13 mouse cellular contexts compared by ENCODE assay signal in the genomic region with DNA sequence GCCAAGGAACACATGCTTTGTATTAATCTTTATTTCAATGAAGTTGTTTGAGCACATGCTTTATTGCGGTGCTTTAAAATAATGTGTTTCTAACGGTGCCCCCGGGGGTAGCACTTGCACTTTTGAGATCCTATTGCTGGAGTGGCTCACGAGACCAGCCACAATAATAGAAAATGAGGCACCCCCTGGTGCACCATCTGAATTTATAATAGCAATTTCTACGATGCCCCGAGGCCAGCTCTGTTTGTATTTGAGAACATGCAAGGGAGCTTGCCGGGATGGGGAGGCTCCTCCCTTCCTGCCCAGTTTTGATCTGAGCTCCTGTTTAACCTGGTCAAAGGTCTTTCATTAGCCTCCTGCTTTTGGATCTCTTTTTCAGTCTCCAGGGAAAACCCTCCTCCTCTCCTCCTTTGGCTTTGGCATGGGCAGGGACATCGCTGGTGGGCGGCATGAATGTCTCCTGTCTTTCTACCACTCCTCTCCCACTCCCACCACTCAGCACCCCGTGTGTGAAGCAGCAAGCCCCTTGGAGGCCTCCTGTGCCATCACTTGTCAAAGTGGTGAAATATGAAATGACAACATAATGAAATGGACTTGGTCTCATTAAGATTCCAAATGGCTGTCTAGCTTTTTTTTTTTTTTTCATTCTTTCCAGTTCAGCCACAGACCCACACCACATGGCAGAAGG. TPM values are rescaled to one million over a fixed set of nuclear protein-coding genes. Genes with fewer than 3 reads are reported as not detected.
A peak's percentile ranks its signal among the peaks of the same experiment; 100 is the strongest.
DNase-seq lines count a peak whose midpoint lies in the region; ATAC-seq lines count a peak whose summit lies in the region.
"Had no signal": no experiment of that assay in that cellular context is flagged by ENCODE, and none has a peak within 500 bp of the region (broad histone marks: within the 10 kb centered on the region; RNA-seq: fewer than 3 reads in every experiment).

No protein-coding gene starts in this region.

- no peaks in the 10 kb centered on the region for H3K4me1 ChIP-seq in kidney, embryonic 16.5 days (ENCODE audit: insufficient read depth, low read length)
- H3K4me1 ChIP-seq in midbrain, embryonic 16.5 days (ENCODE audit: control insufficient read depth, insufficient read depth, low read length), result no peaks in the 10 kb centered on the region
- H3K4me1 ChIP-seq: heart, embryonic 13.5 days; liver, embryonic 12.5 days; megakaryocyte, embryonic 14.5 days had no signal

- H3K4me2 ChIP-seq in kidney, embryonic 16.5 days (replicated peaks; ENCODE audit: low read depth, low read length), result no peak overlapping the region
- H3K4me2 ChIP-seq in midbrain, embryonic 16.5 days (ENCODE audit: low read length), result no peak overlapping the region
- H3K4me2 ChIP-seq: heart, embryonic 13.5 days; liver, embryonic 12.5 days had no signal

- H3K9me3 ChIP-seq in kidney, embryonic 16.5 days (ENCODE audit: low read length), result no peaks in the 10 kb centered on the region
- H3K9me3 ChIP-seq in midbrain, embryonic 16.5 days (replicated peaks; ENCODE audit: control insufficient read depth, low read length, poor library complexity, severe bottlenecking), result no peaks in the 10 kb centered on the region
- H3K9me3 ChIP-seq: heart, embryonic 13.5 days; liver, embryonic 12.5 days; megakaryocyte, embryonic 14.5 days had no signal

- H3K36me3 ChIP-seq in kidney, embryonic 16.5 days (ENCODE audit: insufficient read depth, low read length), result no peaks in the 10 kb centered on the region
- H3K36me3 ChIP-seq in midbrain, embryonic 16.5 days (ENCODE audit: control insufficient read depth, insufficient read depth, low read length), result no peaks in the 10 kb centered on the region
- H3K36me3 ChIP-seq: heart, embryonic 13.5 days; liver, embryonic 12.5 days had no signal

- no peaks in the 10 kb centered on the region for H3K27me3 ChIP-seq in kidney, embryonic 16.5 days (ENCODE audit: insufficient read depth, low read length)
- H3K27me3 ChIP-seq in midbrain, embryonic 16.5 days (ENCODE audit: control insufficient read depth, insufficient read depth, low read depth, low read length), result no peaks in the 10 kb centered on the region
- H3K27me3 ChIP-seq: heart, embryonic 13.5 days; liver, embryonic 12.5 days; megakaryocyte, embryonic 14.5 days; Patski had no signal

- peak; percentile 11 for DNase-seq in cerebellum, adult 9-11 months
- DNase-seq in cerebellum, postnatal 36 days, result no peak
- DNase-seq in kidney, postnatal 14 days, result peak; percentile 5
- peak; percentile 24 for DNase-seq in forelimb bud, embryonic 11.5 days (ENCODE audit: low read depth, low spot score)
- DNase-seq in c-Kit-positive CD71-positive TER-119-positive erythroid progenitor cells, embryonic 14.5 days (ENCODE audit: low spot score), result no peak
- DNase-seq: right cerebral cortex, postnatal 14 days had no signal

- no peak overlapping the region for H3K4me3 ChIP-seq in kidney, embryonic 16.5 days (ENCODE audit: low read length)
- H3K4me3 ChIP-seq in midbrain, embryonic 16.5 days (ENCODE audit: low read depth, low read length), result no peak overlapping the region
- H3K4me3 ChIP-seq: heart, embryonic 13.5 days; liver, embryonic 12.5 days; megakaryocyte, embryonic 14.5 days had no signal

- WGBS in kidney, embryonic 16.5 days, result 43% methylated on average over 10 of the region's 10 CpGs
- WGBS in midbrain, embryonic 16.5 days, result 40% methylated on average over 10 of the region's 10 CpGs

- no peak overlapping the region for H3K27ac ChIP-seq in kidney, embryonic 16.5 days (ENCODE audit: low read length)
- H3K27ac ChIP-seq in midbrain, embryonic 16.5 days (ENCODE audit: low read length), result no peak overlapping the region
- H3K27ac ChIP-seq: heart, embryonic 13.5 days; liver, embryonic 12.5 days had no signal

- no peak for ATAC-seq in kidney, embryonic 16.5 days (ENCODE audit: low FRiP score, low TSS enrichment)
- peak; percentile 58 for ATAC-seq in midbrain, embryonic 16.5 days
- ATAC-seq in monocyte, adult 5-6 weeks (replicated peaks; ENCODE audit: insufficient number of reproducible peaks, low FRiP score, low TSS enrichment, poor library complexity, severe bottlenecking), result no peak
- ATAC-seq: liver, embryonic 12.5 days; Patski had no signal

- H3K9ac ChIP-seq in kidney, embryonic 16.5 days (replicated peaks; ENCODE audit: low read length), result no peak overlapping the region
- no peak overlapping the region for H3K9ac ChIP-seq in midbrain, embryonic 16.5 days (ENCODE audit: low read depth, low read length)
- H3K9ac ChIP-seq: heart, embryonic 13.5 days; liver, embryonic 12.5 days had no signal

RNA-seq across cellular contexts. Expression of gene Nrxn3, which starts 18.4 kb away (rescaled TPM):
- 5.1 and 7.3 TPM in 2 replicates for polyA plus RNA-seq in kidney, embryonic 16.5 days (2015; fragmentation: Nextera tagmentation; extraction: Ambion mirVana)
- 80.9 and 87.0 TPM in 2 replicates for polyA plus RNA-seq in midbrain, embryonic 16.5 days (2015; fragmentation: Nextera tagmentation; extraction: Ambion mirVana)
- not detected in 3 replicates for total RNA-seq in monocyte, adult 5-6 weeks (2017)
- polyA plus RNA-seq: Patski had no signal

Comparison
In these comparisons a context has a peak if more than half of its experiments do, and no peak if none do; other contexts are left out.
1. DNase-seq: peak in cerebellum, adult 9-11 months (single experiment), kidney, postnatal 14 days (single experiment) and forelimb bud, embryonic 11.5 days (single experiment); none in cerebellum, postnatal 36 days (0 of 2) and c-Kit-positive CD71-positive TER-119-positive erythroid progenitor cells, embryonic 14.5 days (single experiment).